Mouse (Mus musculus): ENCODE measurements at regions not wholly inside any gene's neighbourhood (a gene's known extent, or its start where the extent isn't known, plus 50 kb on each side); places are given as distances from the start of the nearest gene placed in this dataset.

- no peak for DNase-seq (ENCODE audit: extremely low spot score, low read depth, low spot score)
Measured at GRCm38 (mm10) chr11:82668026-82668425, 96.1 kb downstream of the Cct6b start.

GRCm38 (mm10) chr11:82664076-82664475 is 100.0 kb downstream of the Cct6b start:
- no peak for DNase-seq (ENCODE audit: extremely low spot score, low read depth, low spot score)

- DNase-seq (ENCODE audit: extremely low spot score, low read depth, low spot score): no peak
Measured at GRCm38 (mm10) chr11:82662086-82662485, 102.0 kb downstream of the Cct6b start.

GRCm38 (mm10) chr11:82651751-82652150 is 112.4 kb downstream of the Cct6b start:
- no peak for DNase-seq (ENCODE audit: extremely low spot score, low read depth, low spot score)

GRCm38 (mm10) chr11:82638513-82638912 is 125.6 kb downstream of the Cct6b start:
- DNase-seq (ENCODE audit: extremely low spot score, low read depth, low spot score): no peak

- DNase-seq (ENCODE audit: extremely low spot score, low read depth, low spot score): no peak
Measured at GRCm38 (mm10) chr11:82632191-82632590, 131.9 kb downstream of the Cct6b start.

- no peak for DNase-seq (ENCODE audit: extremely low spot score, low read depth, low spot score)
Measured at GRCm38 (mm10) chr11:82631387-82631786, 132.7 kb downstream of the Cct6b start.

- no peak for DNase-seq (ENCODE audit: extremely low spot score, low read depth, low spot score)
Measured at GRCm38 (mm10) chr11:82626501-82627111, 137.5 kb downstream of the Cct6b start.

GRCm38 (mm10) chr11:82621061-82621460 is 143.1 kb downstream of the Cct6b start:
- no peak for DNase-seq (ENCODE audit: extremely low spot score, low read depth, low spot score)

GRCm38 (mm10) chr11:82619418-82619817 is 144.7 kb downstream of the Cct6b start:
- no peak for DNase-seq (ENCODE audit: extremely low spot score, low read depth, low spot score)

GRCm38 (mm10) chr11:82618457-82618856 is 145.7 kb downstream of the Cct6b start:
- DNase-seq (ENCODE audit: extremely low spot score, low read depth, low spot score): no peak

GRCm38 (mm10) chr11:82616856-82617255 is 147.3 kb downstream of the Cct6b start:
- DNase-seq (ENCODE audit: extremely low spot score, low read depth, low spot score): no peak

GRCm38 (mm10) chr11:82614356-82614755 is 149.8 kb downstream of the Cct6b start:
- DNase-seq (ENCODE audit: extremely low spot score, low read depth, low spot score): no peak

- DNase-seq (ENCODE audit: extremely low spot score, low read depth, low spot score): peak; percentile 18
Measured at GRCm38 (mm10) chr11:82613503-82613902, 150.6 kb downstream of the Cct6b start.

- DNase-seq (ENCODE audit: extremely low spot score, low read depth, low spot score): no peak
Measured at GRCm38 (mm10) chr11:82612026-82612425, 152.1 kb downstream of the Cct6b start.

GRCm38 (mm10) chr11:82608963-82609362 is 155.2 kb downstream of the Cct6b start:
- DNase-seq (ENCODE audit: extremely low spot score, low read depth, low spot score): no peak

- DNase-seq (ENCODE audit: extremely low spot score, low read depth, low spot score): no peak
Measured at GRCm38 (mm10) chr11:82607661-82608060, 156.5 kb downstream of the Cct6b start.

GRCm38 (mm10) chr11:82604251-82604835 is 159.8 kb downstream of the Cct6b start:
- no peak for DNase-seq (ENCODE audit: extremely low spot score, low read depth, low spot score)

- DNase-seq (ENCODE audit: extremely low spot score, low read depth, low spot score): no peak
Measured at GRCm38 (mm10) chr11:82602818-82603217, 161.3 kb downstream of the Cct6b start.

- DNase-seq (ENCODE audit: extremely low spot score, low read depth, low spot score): no peak
Measured at GRCm38 (mm10) chr11:82602250-82602649, 161.9 kb downstream of the Cct6b start.

- DNase-seq (ENCODE audit: extremely low spot score, low read depth, low spot score): no peak
Measured at GRCm38 (mm10) chr11:82600151-82600550, 164.0 kb downstream of the Cct6b start.

- no peak for DNase-seq (ENCODE audit: extremely low spot score, low read depth, low spot score)
Measured at GRCm38 (mm10) chr11:82597757-82598156, 166.4 kb downstream of the Cct6b start.

GRCm38 (mm10) chr11:82596801-82597200 is 167.3 kb downstream of the Cct6b start:
- DNase-seq (ENCODE audit: extremely low spot score, low read depth, low spot score): no peak
